Mouse (Mus musculus): ENCODE data around the gene Gpnmb.

- TF ChIP-seq CTCF (IDR thresholded peaks at IDR 0.05; ENCODE audit: control insufficient read depth, insufficient read depth, low read length) (no peak), POLR2A (IDR thresholded peaks at IDR 0.05; ENCODE audit: borderline replicate concordance, control insufficient read depth, low read depth, low read length) (no peak)
Measured at GRCm38 (mm10) chr6:49031230-49031629, 5.1 kb upstream of the Gpnmb start.
